Mouse (Mus musculus): Measurements from ENCODE around the gene Mmrn1.

DNA sequence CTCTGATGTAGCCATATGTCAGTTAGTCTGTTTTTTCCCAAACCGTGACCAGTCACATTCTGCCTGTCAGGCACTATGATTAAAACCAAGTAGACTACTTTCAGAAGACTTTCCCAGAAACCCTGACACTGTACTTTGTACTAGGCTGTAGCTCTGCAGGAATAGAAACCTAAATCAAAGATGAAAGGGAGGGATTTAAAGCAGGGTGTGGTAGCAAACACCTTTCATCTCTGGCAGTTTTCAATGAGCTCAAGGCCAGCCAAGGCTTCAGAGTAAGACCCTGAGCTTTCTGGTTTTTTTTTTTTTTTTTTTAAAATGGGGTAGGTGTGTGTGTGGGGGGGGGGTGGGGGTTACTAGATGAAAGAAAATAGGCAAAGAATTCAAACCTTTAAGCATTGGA, 96.2 kb downstream of the Mmrn1 start:
- TF ChIP-seq CTCF (IDR thresholded peaks at IDR 0.05) (no peak), EP300 (IDR thresholded peaks at IDR 0.05) (no peak)

All from lung, postnatal 0 days (tissue).